Mouse (Mus musculus): Measurements from ENCODE around the gene Olfr71. TPM values are rescaled to one million over a fixed set of nuclear protein-coding genes. Genes with fewer than 3 reads are reported as not detected.

Olfr71 gene
- polyA plus RNA-seq, 1 experiment from 2014 or later = not detected

DNA sequence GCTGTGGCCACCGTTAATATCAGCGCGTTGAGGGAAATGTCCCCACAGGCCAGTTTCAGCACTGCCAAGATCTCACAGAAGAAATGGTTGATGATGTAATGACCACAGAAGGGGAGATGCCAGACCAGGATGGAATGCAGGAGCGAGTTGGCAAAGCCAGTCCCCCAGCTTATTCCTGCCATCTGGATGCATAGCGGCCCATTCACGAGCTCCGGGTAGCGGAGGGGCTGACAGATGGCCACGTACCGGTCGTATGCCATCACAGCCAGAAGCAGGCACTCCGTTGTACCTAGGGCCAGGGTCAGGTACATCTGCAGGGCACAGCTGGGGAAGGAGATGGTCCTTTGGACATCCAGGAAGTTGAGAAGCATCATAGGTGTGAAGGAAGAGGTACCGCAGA is 13.5 kb downstream of the Olfr71 start:
- ATAC-seq (ENCODE audit: insufficient read depth, low FRiP score, low TSS enrichment) (no peak), DNase-seq (ENCODE audit: low spot score) (no peak)
- H3K4me3 ChIP-seq (ENCODE audit: low read depth, low read length) = no peak overlapping the region
- 93% methylated on average over 13 of the region's 13 CpGs for WGBS
- no peaks in the 10 kb centered on the region for H3K27me3 ChIP-seq (ENCODE audit: control insufficient read depth, insufficient read depth, low read length)
- no peaks in the 10 kb centered on the region for H3K36me3 ChIP-seq (ENCODE audit: control insufficient read depth, insufficient read depth, low read length)
- no peak overlapping the region for H3K9ac ChIP-seq (ENCODE audit: low read length)
- no peaks in the 10 kb centered on the region for H3K4me1 ChIP-seq (ENCODE audit: control insufficient read depth, insufficient read depth, low read length)
- no peak overlapping the region for H3K27ac ChIP-seq (ENCODE audit: low read depth, low read length)
- H3K9me3 ChIP-seq (ENCODE audit: control insufficient read depth, low read length) = no peaks in the 10 kb centered on the region
- H3K4me2 ChIP-seq (ENCODE audit: low read depth) = no peak overlapping the region

DNA sequence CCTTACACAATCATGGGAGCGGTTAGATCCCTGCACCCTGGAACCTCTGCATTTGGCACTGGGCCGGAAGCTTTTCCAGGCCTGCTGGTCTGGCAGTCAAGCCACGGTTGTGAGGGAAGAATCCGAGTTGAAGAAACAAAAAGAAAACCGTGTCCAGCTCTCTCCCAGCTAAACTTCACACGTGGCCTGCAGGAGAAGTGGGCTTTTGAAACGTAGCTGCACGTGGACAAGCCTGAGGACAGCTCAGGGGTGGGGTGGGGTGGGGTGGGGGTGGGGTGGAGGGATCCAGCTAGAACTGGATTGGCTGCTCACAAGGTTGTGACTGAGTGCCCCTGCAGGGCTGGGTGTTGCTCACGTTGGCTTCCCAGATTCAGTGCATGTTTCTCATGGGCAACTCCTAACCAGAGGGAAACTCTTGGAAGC is 14.8 kb downstream of the Olfr71 start:
- Histone ChIP-seq H3K27me3 (ENCODE audit: control insufficient read depth, insufficient read depth, low read length) (no peaks in the 10 kb centered on the region), H3K27ac (ENCODE audit: low read depth, low read length) (no peak overlapping the region), H3K9ac (ENCODE audit: low read length) (no peak overlapping the region), H3K36me3 (ENCODE audit: control insufficient read depth, insufficient read depth, low read length) (no peaks in the 10 kb centered on the region), H3K4me3 (ENCODE audit: low read depth, low read length) (no peak overlapping the region), H3K9me3 (ENCODE audit: control insufficient read depth, low read length) (no peaks in the 10 kb centered on the region), H3K4me1 (ENCODE audit: control insufficient read depth, insufficient read depth, low read length) (no peaks in the 10 kb centered on the region), H3K4me2 (ENCODE audit: low read depth) (no peak overlapping the region)
- ATAC-seq (ENCODE audit: insufficient read depth, low FRiP score, low TSS enrichment) = no peak
- 35% methylated on average over 9 of the region's 9 CpGs for WGBS
- DNase-seq (ENCODE audit: low spot score) = no peak

DNA sequence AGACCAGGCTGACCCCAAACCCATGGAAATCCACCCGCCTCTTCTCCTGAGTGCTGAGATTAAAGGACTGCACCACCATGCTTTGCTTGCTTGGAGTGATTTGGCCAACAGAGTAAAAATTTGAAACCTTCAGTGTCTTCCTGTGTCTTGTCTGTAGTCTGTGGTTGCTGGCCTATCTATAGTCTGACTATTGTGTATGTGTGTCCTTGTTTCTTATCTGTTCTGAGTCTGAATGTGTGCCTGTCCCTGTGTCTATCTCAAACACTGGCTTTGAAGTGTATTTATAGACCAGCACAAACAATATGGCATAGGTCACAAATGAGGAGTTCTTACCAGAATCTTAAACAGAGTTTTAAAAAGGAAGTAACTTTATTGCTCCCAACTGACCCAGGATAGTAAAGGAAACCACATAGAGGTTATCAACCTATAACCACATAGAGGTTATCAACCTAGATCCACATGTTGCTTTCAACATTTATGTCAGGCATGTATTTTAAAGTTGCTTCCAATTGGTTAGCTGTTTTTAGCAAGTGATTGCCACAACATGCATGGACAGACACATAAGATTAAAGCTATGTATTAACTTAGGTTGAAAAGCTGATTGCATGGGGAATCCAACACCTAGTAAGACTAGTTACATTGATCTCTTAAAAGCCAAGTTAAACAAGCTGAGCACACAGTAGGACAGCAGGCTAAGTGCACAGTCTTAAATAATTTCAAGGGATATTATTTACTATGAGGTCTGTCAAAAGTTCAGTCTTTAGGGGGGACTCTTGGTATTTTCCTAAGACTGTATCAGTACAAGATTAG is 15.4 kb downstream of the Olfr71 start:
- ATAC-seq (ENCODE audit: insufficient read depth, low FRiP score, low TSS enrichment) = no peak
- Histone ChIP-seq H3K27me3 (ENCODE audit: control insufficient read depth, insufficient read depth, low read length) (no peaks in the 10 kb centered on the region), H3K27ac (ENCODE audit: low read depth, low read length) (no peak overlapping the region), H3K9ac (ENCODE audit: low read length) (no peak overlapping the region), H3K36me3 (ENCODE audit: control insufficient read depth, insufficient read depth, low read length) (no peaks in the 10 kb centered on the region), H3K4me2 (ENCODE audit: low read depth) (no peak overlapping the region), H3K4me1 (ENCODE audit: control insufficient read depth, insufficient read depth, low read length) (no peaks in the 10 kb centered on the region), H3K9me3 (ENCODE audit: control insufficient read depth, low read length) (no peaks in the 10 kb centered on the region), H3K4me3 (ENCODE audit: low read depth, low read length) (no peak overlapping the region)
- DNase-seq (ENCODE audit: low spot score) = no peak
- 81% methylated on average over 1 of the region's 1 CpGs for WGBS

DNA sequence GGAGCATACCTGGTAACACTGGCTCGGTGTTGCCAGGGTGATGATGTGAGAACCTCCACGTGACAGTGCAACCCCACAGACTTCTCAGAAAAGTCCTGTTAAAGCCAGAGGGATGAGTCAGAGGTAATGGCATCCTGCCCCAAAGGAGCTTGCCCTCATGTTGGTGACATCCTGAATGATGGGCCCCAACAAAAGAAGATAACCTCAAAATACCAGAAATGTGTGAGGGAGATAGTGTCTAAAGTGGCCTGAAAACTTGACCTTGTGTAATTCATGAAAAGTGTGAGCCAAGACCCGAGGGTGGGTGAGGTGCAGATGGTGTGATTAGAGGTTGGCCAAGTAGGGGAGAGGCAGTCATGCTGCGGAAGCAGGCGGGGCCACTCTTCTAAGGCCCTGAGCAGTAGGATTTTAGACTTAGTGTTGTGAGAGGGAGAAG is 16.2 kb downstream of the Olfr71 start:
- no peak for ATAC-seq (ENCODE audit: insufficient read depth, low FRiP score, low TSS enrichment)
- H3K4me1 ChIP-seq (ENCODE audit: control insufficient read depth, insufficient read depth, low read length) = no peaks in the 10 kb centered on the region
- no peaks in the 10 kb centered on the region for H3K9me3 ChIP-seq (ENCODE audit: control insufficient read depth, low read length)
- H3K4me3 ChIP-seq (ENCODE audit: low read depth, low read length) = no peak overlapping the region
- no peak overlapping the region for H3K27ac ChIP-seq (ENCODE audit: low read depth, low read length)
- no peak overlapping the region for H3K9ac ChIP-seq (ENCODE audit: low read length)
- H3K36me3 ChIP-seq (ENCODE audit: control insufficient read depth, insufficient read depth, low read length) = no peaks in the 10 kb centered on the region
- H3K27me3 ChIP-seq (ENCODE audit: control insufficient read depth, insufficient read depth, low read length) = no peaks in the 10 kb centered on the region
- WGBS = 83% methylated on average over 5 of the region's 5 CpGs
- DNase-seq (ENCODE audit: low spot score) = no peak
- no peak overlapping the region for H3K4me2 ChIP-seq (ENCODE audit: low read depth)

DNA sequence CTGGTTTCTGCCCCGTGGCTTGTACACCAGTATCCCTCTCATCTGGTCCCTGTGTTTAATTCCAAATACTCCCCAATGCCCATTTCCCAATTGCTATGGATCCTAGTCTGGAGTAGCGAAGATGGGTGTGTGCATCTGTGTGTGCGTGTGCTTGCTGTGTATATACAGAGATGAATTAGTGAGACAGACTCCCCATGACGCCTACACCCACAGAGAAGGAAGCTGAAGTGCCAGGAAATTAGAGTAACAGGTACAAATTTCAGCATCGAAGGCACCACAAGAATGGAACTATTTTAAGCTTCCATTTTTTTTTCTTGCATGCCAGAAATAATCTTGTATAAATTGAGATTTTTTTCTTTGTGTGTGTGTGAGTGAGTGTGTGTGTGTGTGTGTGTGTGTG is 19.0 kb downstream of the Olfr71 start:
- Histone ChIP-seq H3K9me3 (ENCODE audit: control insufficient read depth, low read length) (no peaks in the 10 kb centered on the region), H3K4me2 (ENCODE audit: low read depth) (no peak overlapping the region), H3K4me3 (ENCODE audit: low read depth, low read length) (no peak overlapping the region), H3K9ac (ENCODE audit: low read length) (no peak overlapping the region), H3K36me3 (ENCODE audit: control insufficient read depth, insufficient read depth, low read length) (no peaks in the 10 kb centered on the region), H3K27me3 (ENCODE audit: control insufficient read depth, insufficient read depth, low read length) (no peaks in the 10 kb centered on the region), H3K27ac (ENCODE audit: low read depth, low read length) (no peak overlapping the region), H3K4me1 (ENCODE audit: control insufficient read depth, insufficient read depth, low read length) (no peaks in the 10 kb centered on the region)
- WGBS = 88% methylated on average over 5 of the region's 5 CpGs
- ATAC-seq (ENCODE audit: insufficient read depth, low FRiP score, low TSS enrichment) (no peak), DNase-seq (ENCODE audit: low spot score) (no peak)

DNA sequence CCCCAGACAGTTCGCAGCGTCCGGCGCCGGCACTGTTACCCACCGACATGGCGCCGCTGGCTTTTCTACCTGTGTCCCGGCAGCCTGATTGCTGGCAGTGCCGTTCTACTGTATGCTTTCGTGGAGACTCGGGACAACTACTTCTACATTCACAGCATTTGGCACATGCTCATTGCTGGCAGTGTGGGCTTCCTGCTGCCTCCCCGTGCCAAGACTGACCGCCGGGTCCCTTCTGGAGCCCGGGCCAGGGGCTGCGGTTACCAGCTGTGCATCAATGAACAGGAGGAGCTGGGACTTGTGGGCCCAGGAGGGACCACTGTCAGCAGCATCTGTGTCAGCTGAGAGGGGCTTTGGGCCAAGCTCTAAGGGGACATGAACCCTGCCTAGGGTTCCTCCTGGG is 20.0 kb downstream of the Olfr71 start:
- H3K36me3 ChIP-seq (ENCODE audit: control insufficient read depth, insufficient read depth, low read length) = no peaks in the 10 kb centered on the region
- DNase-seq (ENCODE audit: low spot score) (no peak), ATAC-seq (ENCODE audit: insufficient read depth, low FRiP score, low TSS enrichment) (no peak)
- no peaks in the 10 kb centered on the region for H3K27me3 ChIP-seq (ENCODE audit: control insufficient read depth, insufficient read depth, low read length)
- WGBS = 92% methylated on average over 17 of the region's 17 CpGs
- H3K27ac ChIP-seq (ENCODE audit: low read depth, low read length) = no peak overlapping the region
- no peak overlapping the region for H3K4me3 ChIP-seq (ENCODE audit: low read depth, low read length)
- no peak overlapping the region for H3K4me2 ChIP-seq (ENCODE audit: low read depth)
- H3K9me3 ChIP-seq (ENCODE audit: control insufficient read depth, low read length) = no peaks in the 10 kb centered on the region
- no peaks in the 10 kb centered on the region for H3K4me1 ChIP-seq (ENCODE audit: control insufficient read depth, insufficient read depth, low read length)
- H3K9ac ChIP-seq (ENCODE audit: low read length) = no peak overlapping the region

DNA sequence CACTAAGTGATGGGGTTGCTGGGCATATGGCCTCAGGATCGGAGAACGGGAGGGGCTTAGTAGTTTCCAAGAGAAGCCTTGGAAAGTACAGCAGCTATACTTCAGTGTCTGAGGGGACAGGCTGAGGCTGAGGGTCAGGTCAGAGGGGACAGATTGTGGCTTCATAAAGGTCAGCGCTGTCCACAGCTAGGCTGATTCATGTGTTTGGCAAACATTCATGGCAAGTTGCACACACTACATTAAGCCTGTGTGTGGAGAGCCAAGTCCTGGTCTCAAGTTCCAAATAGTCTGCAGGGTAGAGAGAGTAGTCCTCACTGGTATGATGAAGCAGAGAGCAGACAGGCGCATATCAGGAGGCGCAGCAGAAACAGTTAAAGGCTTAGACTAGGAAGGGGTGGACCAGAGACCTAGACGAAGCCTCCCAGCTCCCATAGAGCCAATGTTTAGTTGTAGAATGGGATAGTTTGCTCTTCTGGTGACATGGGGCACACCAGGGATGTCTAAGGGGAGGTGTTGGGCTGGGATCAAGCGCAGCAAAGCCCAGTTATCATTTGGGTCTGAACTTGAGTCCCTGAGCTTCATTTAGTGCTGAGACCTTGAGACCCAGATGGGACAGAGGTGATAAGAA is 30.5 kb downstream of the Olfr71 start:
- ATAC-seq (ENCODE audit: insufficient read depth, low FRiP score, low TSS enrichment) = no peak
- H3K4me2 ChIP-seq (ENCODE audit: low read depth) = no peak overlapping the region
- no peaks in the 10 kb centered on the region for H3K27me3 ChIP-seq (ENCODE audit: control insufficient read depth, insufficient read depth, low read length)
- H3K9ac ChIP-seq (ENCODE audit: low read length) = no peak overlapping the region
- H3K27ac ChIP-seq (ENCODE audit: low read depth, low read length) = no peak overlapping the region
- H3K36me3 ChIP-seq (ENCODE audit: control insufficient read depth, insufficient read depth, low read length) = no peaks in the 10 kb centered on the region; the same call in none of the 2 replicates
- no peaks in the 10 kb centered on the region for H3K9me3 ChIP-seq (ENCODE audit: control insufficient read depth, low read length)
- no peak overlapping the region for H3K4me3 ChIP-seq (ENCODE audit: low read depth, low read length)
- no peaks in the 10 kb centered on the region for H3K4me1 ChIP-seq (ENCODE audit: control insufficient read depth, insufficient read depth, low read length)
- DNase-seq (ENCODE audit: low spot score) = no peak
- 84% methylated on average over 7 of the region's 7 CpGs for WGBS

DNA sequence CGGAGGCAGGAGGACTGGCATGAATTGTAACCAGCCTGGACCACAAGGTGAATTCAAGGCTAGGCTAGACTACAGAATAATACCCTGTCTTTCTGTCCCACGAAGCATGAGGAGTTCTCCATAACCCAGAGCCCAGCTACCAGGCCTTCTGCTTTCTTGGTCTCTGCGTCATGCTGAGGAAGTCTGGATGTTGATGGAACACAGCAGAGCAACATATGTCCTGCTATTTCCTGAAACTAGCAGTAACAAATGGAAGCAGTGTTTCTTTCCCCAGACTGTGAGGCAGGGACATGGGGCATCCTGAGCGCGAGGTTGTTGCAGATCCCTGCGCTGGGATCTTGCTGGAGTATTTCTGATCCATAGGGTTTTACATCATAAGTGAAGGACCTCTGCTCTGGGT is 31.5 kb downstream of the Olfr71 start:
- Histone ChIP-seq H3K27ac (ENCODE audit: low read depth, low read length) (no peak overlapping the region), H3K27me3 (ENCODE audit: control insufficient read depth, insufficient read depth, low read length) (no peaks in the 10 kb centered on the region), H3K36me3 (ENCODE audit: control insufficient read depth, insufficient read depth, low read length) (no peaks in the 10 kb centered on the region; the same call in none of the 2 replicates), H3K4me1 (ENCODE audit: control insufficient read depth, insufficient read depth, low read length) (no peaks in the 10 kb centered on the region), H3K9ac (ENCODE audit: low read length) (no peak overlapping the region), H3K4me2 (ENCODE audit: low read depth) (no peak overlapping the region), H3K4me3 (ENCODE audit: low read depth, low read length) (no peak overlapping the region), H3K9me3 (ENCODE audit: control insufficient read depth, low read length) (no peaks in the 10 kb centered on the region)
- 91% methylated on average over 6 of the region's 6 CpGs for WGBS
- ATAC-seq (ENCODE audit: insufficient read depth, low FRiP score, low TSS enrichment) = no peak
- DNase-seq (ENCODE audit: low spot score) = no peak

DNA sequence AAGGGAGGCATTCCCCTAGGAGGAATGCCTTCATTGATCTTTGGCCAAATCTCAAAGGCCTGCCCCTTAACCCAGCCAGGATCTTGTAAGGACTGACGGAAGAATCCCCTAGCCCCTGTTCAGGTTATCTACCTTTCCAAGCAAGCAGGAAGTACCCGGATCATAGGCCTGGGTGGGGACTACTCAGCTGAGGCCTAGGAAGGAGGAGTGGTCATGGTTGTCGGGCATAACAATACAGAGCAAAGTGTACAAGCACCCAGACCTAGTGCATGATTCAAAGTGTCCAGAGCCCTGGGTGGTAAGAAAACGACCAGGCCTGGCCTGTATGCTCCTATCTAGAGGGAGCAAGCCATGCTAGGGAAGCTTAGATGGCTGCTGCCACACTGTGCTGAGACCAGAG is 34.4 kb downstream of the Olfr71 start:
- Histone ChIP-seq H3K27me3 (ENCODE audit: control insufficient read depth, insufficient read depth, low read length) (no peaks in the 10 kb centered on the region), H3K27ac (ENCODE audit: low read depth, low read length) (no peak overlapping the region), H3K4me2 (ENCODE audit: low read depth) (no peak overlapping the region), H3K4me3 (ENCODE audit: low read depth, low read length) (no peak overlapping the region), H3K9ac (ENCODE audit: low read length) (no peak overlapping the region), H3K4me1 (ENCODE audit: control insufficient read depth, insufficient read depth, low read length) (no peaks in the 10 kb centered on the region), H3K9me3 (ENCODE audit: control insufficient read depth, low read length) (no peaks in the 10 kb centered on the region), H3K36me3 (ENCODE audit: control insufficient read depth, insufficient read depth, low read length) (no peaks in the 10 kb centered on the region)
- no peak for DNase-seq (ENCODE audit: low spot score)
- ATAC-seq (ENCODE audit: insufficient read depth, low FRiP score, low TSS enrichment) = no peak
- WGBS = 75% methylated on average over 4 of the region's 4 CpGs
